In the genomic region with DNA sequence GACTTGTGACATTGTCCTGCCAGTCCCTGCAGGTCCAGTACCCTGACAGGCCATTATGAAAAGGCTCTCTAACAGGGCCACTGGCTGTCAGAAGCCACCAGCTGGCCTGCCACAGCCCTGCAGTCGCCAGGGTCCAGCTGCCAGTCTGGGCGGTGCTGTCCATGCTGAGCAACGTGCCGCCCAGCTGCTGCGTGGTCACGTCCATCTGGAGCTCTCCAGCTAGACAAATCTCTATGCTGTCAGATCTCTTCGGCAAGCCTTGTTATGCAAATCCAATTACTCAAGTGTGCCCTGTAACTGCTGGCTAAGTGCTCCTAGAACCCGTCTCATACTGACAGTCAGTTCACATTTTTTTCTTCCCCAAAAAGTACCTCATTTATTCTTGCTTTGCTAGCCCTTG, we compare ENCODE assay signal across 8 mouse cellular contexts. TPM values are rescaled to one million over a fixed set of nuclear protein-coding genes. Genes with fewer than 3 reads are reported as not detected.
DNase-seq lines count a peak whose midpoint lies in the region; ATAC-seq and TF ChIP-seq lines count a peak whose summit lies in the region.

No protein-coding gene starts in this region.

- no peak for TF ChIP-seq EP300 in heart, postnatal 0 days (IDR thresholded peaks at IDR 0.05; ENCODE audit: low read depth)

- H3K9ac ChIP-seq in heart, postnatal 0 days (replicated peaks; ENCODE audit: low read depth, low read length) = no peak overlapping the region

- H3K27me3 ChIP-seq in forebrain, embryonic 10.5 days (ENCODE audit: poor library complexity, severe bottlenecking) = no peaks in the 10 kb centered on the region
- H3K27me3 ChIP-seq in heart, postnatal 0 days (ENCODE audit: control insufficient read depth, insufficient read depth, low read length) = no peaks in the 10 kb centered on the region

- H3K4me1 ChIP-seq in lung, adult 2 months (ENCODE audit: control insufficient read depth, insufficient read depth, low read length) = peaks cover 3% of the 10 kb centered on the region; the same call in 1 of the 2 replicates
- H3K4me1 ChIP-seq in forebrain, embryonic 10.5 days = peaks cover 11% of the 10 kb centered on the region
- no peaks in the 10 kb centered on the region for H3K4me1 ChIP-seq in heart, postnatal 0 days (ENCODE audit: control insufficient read depth, insufficient read depth)

- no peaks in the 10 kb centered on the region for H3K9me3 ChIP-seq in forebrain, embryonic 10.5 days
- H3K9me3 ChIP-seq in heart, postnatal 0 days (replicated peaks; ENCODE audit: control insufficient read depth, low read length) = no peaks in the 10 kb centered on the region

- no peak overlapping the region for H3K4me2 ChIP-seq in heart, postnatal 0 days (ENCODE audit: low read depth, low read length)

- peak; percentile 44; the same call in 1 of the 2 replicates for ATAC-seq in heart, postnatal 0 days (ENCODE audit: insufficient read depth, low read depth)

- TF ChIP-seq POLR2A in lung, adult 2 months (IDR thresholded peaks at IDR 0.05; ENCODE audit: borderline replicate concordance, extremely low read depth, low read depth, low read length) = no peak

- WGBS in lung, adult 2 months = 37% methylated on average over 8 of the region's 8 CpGs
- 32% methylated on average over 8 of the region's 8 CpGs for WGBS in forebrain, embryonic 10.5 days
- 36% methylated on average over 8 of the region's 8 CpGs for WGBS in heart, postnatal 0 days

- no peak overlapping the region for H3K4me3 ChIP-seq in lung, adult 2 months (replicated peaks; ENCODE audit: extremely low read depth, low read depth, low read length)
- H3K4me3 ChIP-seq in forebrain, embryonic 10.5 days = no peak overlapping the region
- H3K4me3 ChIP-seq in heart, postnatal 0 days (ENCODE audit: low read depth, low read length) = no peak overlapping the region

- H3K27ac ChIP-seq in forebrain, embryonic 10.5 days = peak overlapping the region; percentile 40; the same call in 1 of the 2 replicates
- no peak overlapping the region for H3K27ac ChIP-seq in heart, postnatal 0 days (ENCODE audit: low read depth)

- TF ChIP-seq CTCF in lung, adult 2 months (IDR thresholded peaks at IDR 0.05; ENCODE audit: insufficient read depth, low read length) = no peak
- no peak for TF ChIP-seq CTCF in heart, postnatal 0 days (IDR thresholded peaks at IDR 0.05; ENCODE audit: low read depth)

- peak; percentile 22 to 36 for DNase-seq in lung, adult 18-20 months
- no peak for DNase-seq in lung, adult 2 months
- DNase-seq in forebrain, embryonic 10.5 days (ENCODE audit: extremely low spot score, low spot score) = peak; percentile 29
- no peak for DNase-seq in heart, postnatal 0 days (ENCODE audit: low spot score)
- peak; percentile 26 to 46 for DNase-seq in layer of hippocampus, adult 8-10 months (ENCODE audit: low spot score in 2 of 2)
- peak; percentile 25 for DNase-seq in lung, postnatal 36 days
- DNase-seq in skeletal muscle tissue, adult 2 months (ENCODE audit: low read depth, low spot score) = peak; percentile 78
- no peak for DNase-seq in natural killer cell, adult 2 months (ENCODE audit: low spot score in 2 of 2)

- peaks cover 12% of the 10 kb centered on the region for H3K36me3 ChIP-seq in forebrain, embryonic 10.5 days (replicated peaks)
- H3K36me3 ChIP-seq in heart, postnatal 0 days (replicated peaks; ENCODE audit: control insufficient read depth, insufficient read depth, low read length) = peaks cover 12% of the 10 kb centered on the region

RNA-seq across cellular contexts. Expression of gene Hibadh, which starts 55.8 kb away (rescaled TPM):
- 28.1 and 37.5 TPM in 2 replicates for polyA plus RNA-seq in lung, adult 2 months (2012; rRNA removed)
- 70.6 and 75.5 TPM in 2 replicates for polyA plus RNA-seq in forebrain, embryonic 10.5 days (2016; fragmentation: Nextera tagmentation; extraction: Ambion mirVana)
- total RNA-seq in heart, postnatal 0 days (2014; rRNA removed; ENCODE audit: low replicate concordance) = 82.2 and 111 TPM in 2 replicates
- polyA plus RNA-seq in heart, postnatal 0 days (2015; fragmentation: Nextera tagmentation; extraction: Ambion mirVana) = 228 and 232 TPM in 2 replicates
- total RNA-seq in layer of hippocampus, adult 8-10 months (2022) = 10 to 100 TPM; 45.1 to 54.3 (median 49.6) TPM

Comparison
In these comparisons a context has a peak if more than half of its experiments do, and no peak if none do; other contexts are left out.
1. DNase-seq: peak in lung, adult 18-20 months (2 of 2), forebrain, embryonic 10.5 days (single experiment), layer of hippocampus, adult 8-10 months (2 of 2), lung, postnatal 36 days (single experiment) and skeletal muscle tissue, adult 2 months (single experiment); none in lung, adult 2 months (single experiment), heart, postnatal 0 days (single experiment) and natural killer cell, adult 2 months (0 of 2).